Mouse (Mus musculus): Measurements from ENCODE around the gene Gm20911.
"Not testable (repeated sequence)": the region's sequence is repeated elsewhere in the genome, so short reads cannot be mapped to it uniquely, and the experiment has no call there.

The Gm20911 gene

GRCm38 (mm10) chrY:81457707-81458106 lies at the start of gene Gm20911:
Gene Gm20911, plus strand, starts transcription at chrY:81458007.
- DNase-seq: not testable (repeated sequence)
